Mouse (Mus musculus) hindbrain, postnatal 0 days (tissue): Measurements from ENCODE around the gene Zfp46. TPM values are rescaled to one million over a fixed set of nuclear protein-coding genes. Genes with fewer than 3 reads are reported as not detected.

Source experiments
- ATAC-seq: fragments of 200-750 bp; cut with Nextera tagmentation; 2 replicates; pipeline ENCODE4 v1.8.0; 2017; ENCODE audit warnings: mild to moderate bottlenecking, moderate TSS enrichment, moderate library complexity
- DNase-seq: peaks from one replicate; pipeline ENCODE4 v3.0.0-alpha.2; 2015; ENCODE audit warnings: low spot score
- H3K27ac ChIP-seq: fragments of 300-500 bp; sonication (generic); 2 replicates; pipeline ENCODE4 v1.5.1; 2014; ENCODE audit warnings: mild to moderate bottlenecking
- H3K27me3 ChIP-seq: fragments of 300-500 bp; sonication (generic); 2 replicates; pipeline ENCODE4 v1.6.1; 2014; ENCODE audit warnings: low read length, mixed read lengths; ENCODE audit not compliant: insufficient read depth
- H3K36me3 ChIP-seq: fragments of 300-500 bp; sonication (generic); 2 replicates; pipeline ENCODE4 v1.6.1; 2014; ENCODE audit warnings: low read length, mixed read lengths; ENCODE audit not compliant: insufficient read depth
- H3K4me1 ChIP-seq: fragments of 300-500 bp; sonication (generic); 2 replicates; pipeline ENCODE4 v1.6.1; 2014; ENCODE audit warnings: antibody characterized with exemption, low read length, mixed read lengths; ENCODE audit not compliant: insufficient read depth
- H3K4me2 ChIP-seq: fragments of 300-500 bp; sonication (generic); 2 replicates; pipeline ENCODE4 v1.6.1; 2014; ENCODE audit warnings: low read depth, mild to moderate bottlenecking, low read length, moderate library complexity, mixed read lengths
- H3K4me3 ChIP-seq: fragments of 300-500 bp; sonication (generic); 2 replicates; pipeline ENCODE4 v1.5.1; 2014; ENCODE audit warnings: low read length
- H3K9ac ChIP-seq: fragments of 300-500 bp; sonication (generic); replicated peaks from 2 replicates; pipeline ENCODE4 v1.6.1; 2014; ENCODE audit warnings: mild to moderate bottlenecking, low read length, moderate library complexity, mixed read lengths
- H3K9me3 ChIP-seq: fragments of 300-500 bp; sonication (generic); 2 replicates; pipeline ENCODE4 v1.6.1; 2016; ENCODE audit warnings: low read length, mixed read lengths
- CTCF ChIP-seq: IDR thresholded peaks from 2 replicates; pipeline ENCODE4 v1.5.1; 2016; ENCODE audit warnings: antibody characterized with exemption, control low read depth, low read depth
- WGBS: fragments of 180-500 bp; shearing (Covaris S2); extraction: QIAGEN DNeasy Blood & Tissue Kit; methylation state at CpG from one replicate; pipeline ENCODE4 v1.1.7; 2014; 5-methylcytosine and 5-hydroxymethylcytosine counted together
- polyA plus RNA-seq: library from polyadenylated mRNA; unstranded; fragments of >200 nt; fragmentation: Nextera tagmentation; extraction: Ambion mirVana; gene quantifications from 2 replicates; pipeline ENCODE4 v1.2.1, GENCODE M21; 2015
- total RNA-seq: library from RNA; depleted of rRNA; stranded (reverse); fragments of >200 nt; gene quantifications from 2 replicates; pipeline ENCODE4 v1.2.3, GENCODE M21; 2014

Zfp46 gene
- total and polyA plus RNA-seq, 2 experiments from 2014 or later = 22.4 to 53.4 TPM

GRCm38 (mm10) chr4:136281611-136282010, 2.9 kb upstream of the Zfp46 start:
- 72% methylated on average over 9 of the region's 9 CpGs for WGBS
- peaks cover 21% of the 10 kb centered on the region for H3K4me1 ChIP-seq
- H3K27ac ChIP-seq = no peak overlapping the region
- no peak overlapping the region for H3K4me3 ChIP-seq
- no peaks in the 10 kb centered on the region for H3K9me3 ChIP-seq
- no peak overlapping the region for H3K9ac ChIP-seq
- TF ChIP-seq CTCF = no peak
- DNase-seq = no peak
- ATAC-seq = no peak
- no peaks in the 10 kb centered on the region for H3K27me3 ChIP-seq
- no peaks in the 10 kb centered on the region for H3K36me3 ChIP-seq
- no peak overlapping the region for H3K4me2 ChIP-seq

DNA sequence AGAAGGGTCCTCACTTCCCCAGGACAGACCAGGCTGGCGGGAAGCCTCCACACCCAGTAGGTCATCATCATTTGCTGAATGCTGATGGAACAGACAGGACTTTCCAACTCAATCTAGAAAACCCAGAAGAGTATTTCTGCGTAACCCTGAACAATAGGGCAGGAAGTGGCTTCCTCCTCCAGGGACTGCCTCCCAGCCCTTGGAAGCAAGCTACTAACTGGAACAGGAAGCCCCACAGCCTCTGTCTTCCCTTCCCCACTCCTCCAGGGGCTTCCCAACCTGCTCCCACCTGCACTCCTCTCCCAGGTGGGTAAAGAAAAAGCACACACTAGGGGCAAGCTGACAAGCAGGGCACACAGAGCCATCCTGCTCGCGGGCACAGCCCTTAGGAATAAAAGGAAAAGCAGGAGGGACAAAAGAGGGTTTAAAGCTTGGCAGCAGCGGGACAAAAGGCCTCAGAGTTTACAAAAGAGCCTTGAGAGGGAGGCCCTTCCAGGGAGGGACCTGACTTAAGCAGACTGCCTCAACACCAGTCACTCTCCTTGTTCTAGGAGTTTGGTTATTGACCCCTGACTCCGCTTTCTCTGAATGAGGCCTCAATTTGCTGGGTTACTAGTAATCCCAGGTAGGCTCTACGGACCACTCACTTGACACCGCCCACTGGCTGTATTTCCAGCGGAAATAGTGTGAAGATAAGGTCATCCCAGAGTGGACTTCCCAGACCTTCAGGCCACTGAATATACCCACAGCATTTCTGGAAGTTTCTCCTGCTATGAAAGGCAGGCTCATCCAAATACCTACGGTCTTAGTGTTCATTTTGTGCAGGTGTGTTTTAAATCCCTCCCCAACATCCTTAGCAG, 1.6 kb upstream of the Zfp46 start:
- peak overlapping the region; percentile 94 for H3K27ac ChIP-seq
- ATAC-seq = no peak
- no peak for TF ChIP-seq CTCF
- peaks cover 22% of the 10 kb centered on the region for H3K4me1 ChIP-seq
- H3K9ac ChIP-seq = no peak overlapping the region
- no peaks in the 10 kb centered on the region for H3K9me3 ChIP-seq
- H3K4me2 ChIP-seq = no peak overlapping the region
- peak; percentile 21 for DNase-seq
- WGBS = 23% methylated on average over 10 of the region's 10 CpGs
- no peaks in the 10 kb centered on the region for H3K27me3 ChIP-seq
- no peaks in the 10 kb centered on the region for H3K36me3 ChIP-seq
- H3K4me3 ChIP-seq = no peak overlapping the region

DNA sequence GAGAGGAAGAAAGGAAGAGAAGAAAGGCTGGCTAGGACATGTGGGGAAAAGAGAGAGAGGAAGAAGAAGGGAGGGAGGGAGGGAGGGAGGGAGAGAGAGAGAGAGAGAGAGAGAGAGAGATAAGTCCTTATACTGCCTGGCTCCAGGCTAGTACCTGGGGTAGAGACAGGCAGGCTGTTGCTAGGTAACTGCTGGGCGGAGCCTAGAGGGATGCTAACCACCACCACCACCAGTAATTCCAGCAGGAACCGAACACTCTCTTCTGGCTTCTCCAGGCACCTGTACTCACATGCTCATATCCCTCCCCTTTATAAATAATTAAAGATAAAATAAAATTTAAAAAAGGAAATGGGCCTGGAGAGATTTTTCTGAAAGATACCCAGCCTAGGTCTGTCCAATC, 700 bp upstream of the Zfp46 start:
- ATAC-seq = peak; percentile 19; the same call in 1 of the 2 replicates
- no peaks in the 10 kb centered on the region for H3K27me3 ChIP-seq
- H3K4me2 ChIP-seq = peak overlapping the region; percentile 73; the same call in 1 of the 2 replicates
- H3K9me3 ChIP-seq = no peaks in the 10 kb centered on the region
- peaks cover 4% of the 10 kb centered on the region; the same call in 1 of the 2 replicates for H3K36me3 ChIP-seq
- H3K27ac ChIP-seq = peak overlapping the region; percentile 94
- no peak for TF ChIP-seq CTCF
- H3K4me1 ChIP-seq = peaks cover 22% of the 10 kb centered on the region
- 13% methylated on average over 2 of the region's 2 CpGs for WGBS
- no peak overlapping the region for H3K4me3 ChIP-seq
- peak; percentile 59 for DNase-seq
- H3K9ac ChIP-seq = no peak overlapping the region; the same call in 1 of the 2 replicates

- no peak for ATAC-seq
- Histone ChIP-seq H3K4me3 (peak overlapping the region; percentile 52), H3K4me2 (peak overlapping the region; percentile 73), H3K9ac (peak overlapping the region; percentile 69), H3K9me3 (no peaks in the 10 kb centered on the region), H3K27ac (peak overlapping the region; percentile 94), H3K27me3 (no peaks in the 10 kb centered on the region), H3K4me1 (peaks cover 22% of the 10 kb centered on the region), H3K36me3 (peaks cover 5% of the 10 kb centered on the region; the same call in 1 of the 2 replicates)
- no peak for TF ChIP-seq CTCF
- WGBS = 13% methylated on average over 6 of the region's 6 CpGs
- no peak for DNase-seq
These were observed 408 bp downstream of the Zfp46 start for GRCm38 (mm10) chr4:136284891-136285290.

GRCm38 (mm10) chr4:136285348-136285810, 896 bp downstream of the Zfp46 start:
- H3K36me3 ChIP-seq = peaks cover 10% of the 10 kb centered on the region; the same call in 1 of the 2 replicates
- peak; percentile 94 for ATAC-seq
- peaks cover 22% of the 10 kb centered on the region for H3K4me1 ChIP-seq

DNA sequence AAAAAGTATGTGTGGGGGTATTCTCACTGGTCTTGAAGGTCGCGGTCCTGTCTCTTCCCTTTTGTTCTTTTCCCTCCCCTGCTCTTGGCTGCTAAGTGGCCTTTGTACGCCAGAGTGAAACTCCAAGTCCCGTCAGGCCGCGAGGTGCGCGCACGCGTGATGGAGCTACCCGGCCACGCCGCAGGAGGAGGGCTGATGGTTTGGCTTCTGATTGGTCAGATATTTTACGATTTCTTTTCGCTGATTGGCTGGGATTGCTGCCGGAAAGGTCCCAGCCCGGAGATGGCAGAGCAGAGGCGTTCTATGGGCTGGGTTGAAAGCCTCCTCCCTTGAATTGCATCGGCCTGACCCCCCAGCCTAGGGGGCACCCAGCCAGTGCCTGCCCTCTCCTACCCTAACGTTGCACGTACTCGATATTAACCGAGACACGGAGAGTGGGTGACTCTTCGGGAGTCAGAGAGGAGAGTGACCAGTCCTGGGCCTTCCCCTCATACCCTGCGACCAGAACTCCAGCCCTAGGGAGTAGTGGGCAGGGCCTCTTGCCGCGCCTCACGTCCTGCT, 1.4 kb downstream of the Zfp46 start:
- WGBS = 0% methylated on average over 29 of the region's 29 CpGs
- peak overlapping the region; percentile 69 for H3K9ac ChIP-seq
- H3K27ac ChIP-seq = peak overlapping the region; percentile 94
- peak overlapping the region; percentile 73 for H3K4me2 ChIP-seq
- peaks cover 15% of the 10 kb centered on the region; the same call in 1 of the 2 replicates for H3K36me3 ChIP-seq
- TF ChIP-seq CTCF = no peak
- peak; percentile 99 for DNase-seq
- peak overlapping the region; percentile 52 for H3K4me3 ChIP-seq
- peak; percentile 89 for ATAC-seq
- H3K27me3 ChIP-seq = no peaks in the 10 kb centered on the region
- H3K9me3 ChIP-seq = no peaks in the 10 kb centered on the region
- peaks cover 22% of the 10 kb centered on the region for H3K4me1 ChIP-seq

More at GRCm38 (mm10) chr4:136285348-136285810, 896 bp downstream of the Zfp46 start:
- TF ChIP-seq CTCF = 0 out of 2 replicates have a peak, but pooled peaks have one; percentile 1
- peak overlapping the region; percentile 52 for H3K4me3 ChIP-seq
- H3K27ac ChIP-seq = peak overlapping the region; percentile 94
- no peaks in the 10 kb centered on the region for H3K27me3 ChIP-seq
- peak; percentile 97 for DNase-seq
- no peaks in the 10 kb centered on the region for H3K9me3 ChIP-seq
- H3K4me2 ChIP-seq = peak overlapping the region; percentile 73
- under 1% methylated on average over 25 of the region's 25 CpGs for WGBS
- H3K9ac ChIP-seq = peak overlapping the region; percentile 69
